Mouse (Mus musculus) lung, adult 18-20 months (tissue): ENCODE results near the gene Olfr822.
"Not testable (repeated sequence)": the region's sequence is repeated elsewhere in the genome, so short reads cannot be mapped to it uniquely, and the experiment has no call there.

Source experiments
- DNase-seq, 2 experiments: peaks; one replicate each; pipeline ENCODE4 v3.0.0; 2022; ENCODE audit warnings: mixed read lengths in 2 of 2

The Olfr822 gene

GRCm38 (mm10) chr10:130070910-130071309 is at the start of gene Olfr822:
Gene Olfr822, plus strand, starts transcription at chr10:130071210.
- no peak for DNase-seq

DNA sequence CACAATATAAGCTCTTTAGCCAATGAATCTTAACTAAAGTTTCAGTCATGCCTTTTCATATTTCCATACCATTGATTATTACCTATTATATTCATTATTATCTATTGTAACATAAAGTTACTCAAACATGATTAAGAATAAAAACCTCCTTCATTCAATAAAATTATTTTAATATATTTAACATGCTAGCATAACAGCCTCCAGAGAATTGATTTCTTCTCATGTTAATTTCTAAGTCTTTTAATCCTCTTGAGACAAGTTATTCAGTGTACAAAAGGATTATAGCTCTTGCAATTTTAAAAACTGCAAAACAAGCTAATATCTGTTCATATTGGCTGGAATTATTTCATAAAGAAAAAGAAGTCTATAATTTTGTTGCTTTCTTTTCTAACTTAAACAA is 41.0 kb upstream of the Olfr822 start, which contains the start of gene Olfr821:
Gene Olfr821, plus strand, starts transcription at position 301 of the 400 bp plus-strand sequence.
- DNase-seq, result no peak

DNA sequence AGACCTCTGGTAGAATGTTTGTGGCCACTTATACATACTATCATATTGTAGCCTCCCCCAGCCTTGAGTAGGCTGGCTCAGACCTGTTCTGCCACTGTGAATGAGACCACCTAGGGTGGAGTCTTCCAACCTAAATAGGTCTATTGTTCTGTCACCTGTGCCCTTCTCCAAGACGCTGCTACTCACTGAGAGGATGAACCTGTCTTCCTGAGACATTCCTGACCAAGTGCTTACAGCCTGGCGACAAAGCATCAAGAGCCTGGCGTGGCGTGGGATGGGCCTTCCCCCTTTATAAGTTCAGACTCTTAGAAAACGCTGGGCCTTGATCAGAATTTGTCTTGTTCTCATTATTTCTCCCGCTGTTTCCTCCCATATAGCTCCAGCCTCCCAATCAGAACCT is 33.9 kb upstream of the Olfr822 start:
- no peak for DNase-seq

DNA sequence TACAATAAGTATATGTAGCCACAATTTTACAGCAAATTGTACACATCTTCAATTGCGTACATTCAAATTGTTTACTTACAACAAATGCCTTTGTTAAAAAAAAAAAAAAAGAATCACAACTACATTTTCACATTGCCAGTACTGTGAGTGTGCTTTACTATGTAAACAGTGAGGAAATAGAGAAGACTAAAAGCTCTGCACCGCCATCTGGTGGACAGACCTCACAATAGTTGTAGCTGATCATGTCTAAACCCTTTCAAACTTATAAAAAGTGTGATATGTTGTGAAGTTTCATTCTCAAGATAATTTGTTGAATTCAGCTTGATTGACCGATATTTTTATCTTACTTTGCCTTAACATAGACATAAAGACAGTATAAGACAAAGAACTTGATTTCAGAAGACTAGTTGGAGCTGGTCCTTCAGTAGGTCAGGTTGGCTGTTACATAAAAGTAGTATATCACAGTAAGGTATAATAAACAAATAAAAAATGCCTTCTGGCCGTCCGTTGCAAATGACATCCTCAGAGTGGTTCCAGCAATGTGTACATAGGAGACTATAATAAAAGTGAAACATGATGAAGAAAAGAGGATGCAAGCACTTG is 21.9 kb downstream of the Olfr822 start:
- DNase-seq, result peak in 1 of 2 experiments; percentile 5

DNA sequence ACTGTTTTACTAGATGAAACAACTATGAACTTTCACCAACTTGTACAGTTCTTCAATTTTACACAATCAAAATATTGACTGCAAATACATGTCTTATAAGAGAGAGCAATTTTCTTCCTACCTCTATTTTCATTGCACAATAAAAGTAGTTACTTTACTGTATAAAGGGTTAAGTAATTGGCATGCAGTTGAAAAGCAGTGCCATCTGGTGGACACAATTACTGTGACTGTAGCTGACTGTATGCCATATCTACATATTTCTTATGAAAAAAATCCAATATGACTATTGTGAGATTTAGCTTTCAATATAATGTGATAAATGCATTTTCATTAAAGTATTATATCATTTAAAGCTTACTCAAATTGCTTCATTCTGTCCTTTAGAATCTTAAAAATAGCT is 25.1 kb downstream of the Olfr822 start:
- DNase-seq, result no peak

GRCm38 (mm10) chr10:130115283-130115682 is 44.3 kb downstream of the Olfr822 start, which contains the start of gene Olfr823:
Gene Olfr823, minus strand, starts transcription at chr10:130115383.
- DNase-seq, result not testable (repeated sequence)

DNA sequence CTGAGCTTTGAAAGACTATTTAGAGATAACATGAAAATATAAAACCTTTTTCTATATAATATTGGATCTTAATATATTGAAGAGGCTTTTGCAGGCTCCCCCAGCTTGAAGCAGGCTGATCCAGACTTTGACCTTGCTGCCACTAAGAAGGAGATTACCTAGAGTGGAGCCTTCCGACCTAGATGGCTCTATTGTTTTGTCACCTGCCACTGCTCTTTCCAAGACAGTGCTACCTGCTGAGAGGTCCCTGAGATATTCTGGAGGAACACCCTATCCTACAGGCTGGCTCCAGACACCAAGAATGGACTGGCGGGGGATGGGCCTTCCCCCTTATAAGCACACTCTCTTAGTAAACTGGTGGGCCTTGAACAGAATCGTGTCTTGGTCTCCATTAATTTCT is 45.0 kb downstream of the Olfr822 start:
- DNase-seq, result not testable (repeated sequence)
